Mouse (Mus musculus) urinary bladder, postnatal 4 days (tissue): ENCODE results near the gene Prdx2.
A peak's percentile ranks its signal among the peaks of the same experiment; 100 is the strongest.

Experiments
- DNase-seq, 2 experiments: peaks; one replicate each; pipeline ENCODE4 v3.0.0; 2021 to 2022; ENCODE audit warnings: low spot score in 2 of 2

The Prdx2 gene

DNA sequence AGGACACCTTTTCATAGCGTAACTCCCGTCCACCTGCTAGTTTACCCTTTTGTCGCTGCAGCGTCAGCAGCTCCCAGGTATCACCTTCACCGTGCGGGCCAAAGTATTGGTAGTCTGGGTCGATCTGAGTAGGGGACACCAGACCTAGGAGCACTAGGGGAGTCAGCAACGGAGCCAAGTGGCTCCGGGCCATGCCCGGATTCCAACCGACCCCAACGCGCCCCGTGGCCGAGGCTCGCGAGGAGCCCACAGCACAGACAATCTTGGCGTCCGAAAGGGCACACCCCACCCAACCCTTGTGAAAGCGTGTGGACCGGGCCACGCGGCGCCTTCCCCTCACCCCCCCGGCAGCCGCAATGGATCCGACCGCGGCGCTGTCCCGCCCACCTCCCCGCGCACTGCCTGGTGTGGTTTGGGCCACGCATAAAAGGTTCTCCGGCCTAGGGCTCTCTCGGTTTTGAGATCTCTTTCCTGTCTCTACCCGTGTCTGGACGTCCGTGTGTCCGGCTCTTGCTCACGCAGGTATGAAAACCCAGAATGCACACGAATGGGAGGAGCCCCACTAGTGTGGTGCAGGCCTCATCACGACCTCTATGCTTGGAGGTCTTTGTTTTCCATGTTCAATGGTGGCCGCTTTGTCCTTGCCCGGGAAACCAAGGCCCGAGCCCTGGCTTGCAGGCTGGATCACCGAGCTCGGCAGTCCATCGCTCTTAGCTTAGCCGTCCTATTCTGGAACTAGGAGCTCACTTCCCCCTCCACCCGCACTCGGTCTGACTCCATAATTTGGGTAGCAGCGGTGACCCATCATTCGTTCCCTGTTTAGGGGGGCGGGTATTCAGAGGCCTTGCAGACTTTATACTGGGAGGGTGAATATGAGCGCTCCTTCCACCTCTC is at the start of gene Prdx2, which contains the start of the genes Gm49661 and Rnaseh2a:
Gene Prdx2, plus strand, starts transcription at position 347 of the 894 bp plus-strand sequence.
Gene Gm49661, minus strand, starts transcription at position 193 of the 894 bp plus-strand sequence.
Gene Rnaseh2a, minus strand, starts transcription at position 527 of the 894 bp plus-strand sequence.
- DNase-seq = peak; percentile 72 to 78

DNA sequence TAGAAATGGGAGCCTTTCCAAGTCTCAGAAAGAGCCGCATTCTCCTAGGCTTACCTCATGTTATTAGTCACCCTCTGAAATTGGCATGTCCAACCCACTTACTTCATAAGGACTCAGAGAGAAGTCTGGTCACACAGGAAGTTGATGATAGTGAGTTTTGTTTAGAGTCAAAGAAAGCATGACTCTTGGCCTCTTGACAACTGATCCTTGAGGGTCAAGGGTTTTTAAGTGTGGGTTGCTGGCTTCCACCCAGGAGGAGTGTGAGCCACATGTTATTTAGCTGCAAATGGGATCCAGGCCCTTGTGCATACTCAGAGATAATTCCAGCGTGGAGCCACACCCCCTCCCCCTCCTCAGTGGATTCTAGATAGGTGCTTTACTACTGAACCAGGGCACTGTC is 47.8 kb upstream of the Prdx2 start:
- DNase-seq = no peak

DNA sequence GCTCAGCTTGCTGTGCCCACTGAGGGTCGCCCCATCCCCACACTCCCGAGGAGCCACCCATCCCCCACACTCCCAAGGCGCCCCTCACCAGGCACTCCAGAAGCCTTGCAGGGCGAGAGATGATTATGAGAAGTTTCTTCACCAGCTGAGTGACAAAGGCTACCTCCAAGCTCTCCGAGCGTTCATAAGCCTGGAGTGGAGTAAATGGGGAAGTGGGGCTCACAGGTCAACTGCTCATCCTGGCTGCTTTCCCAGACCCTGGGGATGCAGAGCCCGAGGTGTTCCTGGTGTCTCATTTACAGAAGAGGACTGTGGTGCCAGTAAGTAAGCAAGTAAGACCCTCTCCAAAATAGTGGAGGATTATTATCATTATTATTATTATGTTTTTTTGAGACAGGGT is 43.8 kb upstream of the Prdx2 start:
- no peak for DNase-seq

DNA sequence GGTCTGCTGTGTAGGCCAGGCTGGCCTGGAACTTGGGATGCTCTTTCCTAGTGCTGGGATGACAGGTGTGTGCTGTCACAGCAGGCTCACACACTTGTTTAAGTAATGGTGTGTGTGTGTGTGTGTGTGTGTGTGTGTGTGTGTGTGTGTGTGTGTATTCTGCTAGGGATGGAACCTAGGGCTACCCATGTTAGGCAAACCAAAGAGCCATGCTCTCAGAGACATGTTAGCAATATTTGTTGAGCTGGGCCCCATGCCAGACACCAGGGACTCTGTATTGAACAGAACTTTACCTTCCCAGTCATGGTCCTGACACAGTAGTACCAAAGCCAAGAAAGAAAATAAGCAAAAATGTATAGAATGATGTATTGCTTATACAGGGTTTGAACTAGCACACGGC is 41.9 kb upstream of the Prdx2 start:
- no peak for DNase-seq

DNA sequence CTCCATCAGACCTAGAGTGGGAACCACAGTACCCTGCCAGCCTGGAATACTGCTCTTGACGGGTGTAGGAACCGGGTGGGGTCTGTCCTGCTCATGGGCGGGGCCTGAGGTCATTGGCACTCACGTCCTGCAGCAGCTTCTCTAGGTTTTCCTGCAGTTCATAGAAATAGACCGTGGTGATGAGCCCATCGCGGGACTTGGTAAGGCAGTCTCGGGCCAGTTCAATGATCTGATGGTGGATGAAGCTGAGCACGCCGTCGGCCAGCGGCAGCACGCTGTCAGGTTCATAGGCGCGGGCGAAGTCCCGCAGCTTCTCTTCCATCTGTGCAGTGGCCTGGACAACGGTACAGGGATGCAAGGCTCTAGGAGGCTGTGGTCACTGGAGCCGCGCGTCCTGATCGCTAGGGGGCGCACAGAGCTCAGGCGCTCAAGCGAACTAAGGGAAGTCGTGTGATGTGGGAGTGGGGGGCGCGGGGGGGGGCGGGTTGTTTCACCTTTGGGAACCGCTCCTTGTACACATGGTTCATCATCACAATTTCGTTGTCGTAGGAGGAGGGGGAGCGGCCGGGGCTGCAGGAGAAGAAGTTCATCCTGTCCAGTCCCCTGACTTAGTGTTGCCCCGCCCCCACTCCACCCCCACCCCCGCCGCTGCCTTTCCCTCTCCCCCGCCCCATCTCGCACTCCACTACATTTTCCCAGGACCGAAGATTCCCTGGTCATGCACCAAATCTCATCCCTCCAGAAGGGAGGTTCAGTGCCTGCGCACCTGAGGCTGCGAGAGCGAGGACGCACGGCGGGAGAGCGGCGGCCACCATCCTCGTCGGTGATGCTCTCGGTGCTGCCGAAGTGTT is 40.7 kb upstream of the Prdx2 start:
- DNase-seq = no peak

DNA sequence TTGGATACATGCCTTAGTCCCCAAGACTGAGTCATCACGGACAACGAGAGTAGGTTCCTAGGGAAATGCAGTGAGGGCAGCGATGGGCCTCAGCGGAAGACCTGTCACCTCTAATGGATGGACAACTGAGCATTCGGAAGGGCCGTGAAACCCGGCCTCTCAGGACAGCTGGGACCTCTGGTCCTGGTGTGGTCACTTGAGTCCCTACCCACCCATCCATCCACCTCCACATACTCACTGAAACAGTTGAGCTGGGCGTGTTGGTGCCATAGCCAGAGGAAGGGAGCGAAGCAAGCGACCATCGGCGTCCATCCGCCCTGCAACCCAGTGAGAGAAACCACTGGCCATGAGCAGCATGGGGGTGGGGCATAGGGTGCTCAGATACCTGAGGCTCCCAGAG is 38.8 kb upstream of the Prdx2 start:
- DNase-seq = no peak

DNA sequence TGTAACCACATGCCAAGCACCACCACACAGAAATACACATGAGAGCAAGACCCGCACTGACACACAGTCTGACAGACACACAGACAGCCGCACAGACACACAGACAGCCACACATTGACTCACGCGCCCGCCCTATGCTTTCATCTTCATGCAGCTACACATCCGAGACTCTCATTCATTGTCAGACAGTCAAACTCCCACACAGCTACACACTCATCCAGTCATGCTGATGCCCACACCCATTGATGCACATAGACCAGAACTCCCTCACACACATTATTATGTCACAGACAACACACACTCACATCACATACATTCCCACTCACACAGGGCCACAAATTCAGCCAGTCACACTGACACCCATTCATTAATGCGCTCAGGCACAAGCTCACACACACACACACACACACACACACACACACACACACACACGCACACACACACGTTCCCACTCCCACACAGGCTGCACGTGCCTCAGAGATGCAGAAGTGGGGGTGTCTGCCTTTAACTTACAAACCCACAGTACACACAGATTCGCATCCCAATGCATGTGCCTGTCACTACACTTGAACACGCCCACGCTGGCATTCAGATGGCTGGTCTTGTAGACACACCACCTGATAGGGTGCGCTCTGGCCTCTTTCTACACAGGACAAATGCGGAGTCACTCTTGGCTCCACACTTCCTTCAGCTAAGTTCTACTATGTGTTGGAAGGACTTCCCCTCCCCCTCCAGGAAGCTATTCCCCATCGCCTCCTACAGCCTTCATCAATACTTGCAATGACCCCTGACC is 35.4 kb upstream of the Prdx2 start:
- DNase-seq = no peak

DNA sequence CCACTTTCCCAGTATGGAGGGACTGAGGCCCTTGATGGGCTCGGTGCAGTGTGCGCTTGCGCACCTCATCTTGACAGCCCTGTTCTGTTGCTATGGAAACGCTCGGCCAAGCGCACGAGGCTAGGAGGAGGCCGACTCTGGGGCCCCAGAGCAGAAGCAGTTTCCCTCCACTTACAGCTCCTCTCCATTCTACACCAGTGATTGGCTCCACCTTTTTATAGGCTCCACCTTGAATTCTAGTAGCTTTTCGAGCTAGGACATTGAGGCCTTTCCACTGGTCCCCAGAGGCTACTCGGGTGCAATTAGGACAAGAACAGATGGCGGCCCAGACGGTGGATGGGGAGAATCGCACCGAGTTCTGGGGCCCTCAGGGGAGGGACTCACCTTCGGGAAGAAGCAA is 34.5 kb upstream of the Prdx2 start:
- DNase-seq = no peak

DNA sequence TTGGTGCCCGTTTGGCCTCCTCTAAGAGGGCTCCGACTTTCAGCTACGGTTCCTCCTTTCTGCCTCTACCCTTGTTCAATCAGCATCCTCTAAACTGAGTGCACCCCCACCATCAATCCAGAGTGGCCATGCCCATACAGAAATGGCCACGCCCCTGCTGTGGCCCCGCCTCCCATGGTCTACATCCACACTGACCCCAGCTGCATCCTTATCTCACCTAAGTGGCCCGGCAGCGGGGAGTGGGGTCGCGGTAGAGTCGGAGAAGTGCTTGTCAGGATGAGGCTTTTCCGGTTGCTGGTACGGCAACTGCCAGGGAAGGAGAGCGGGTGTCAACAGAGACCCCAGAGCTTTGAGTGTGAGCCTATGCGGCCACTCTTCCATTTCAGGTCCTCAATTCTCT is 33.9 kb upstream of the Prdx2 start:
- no peak for DNase-seq

DNA sequence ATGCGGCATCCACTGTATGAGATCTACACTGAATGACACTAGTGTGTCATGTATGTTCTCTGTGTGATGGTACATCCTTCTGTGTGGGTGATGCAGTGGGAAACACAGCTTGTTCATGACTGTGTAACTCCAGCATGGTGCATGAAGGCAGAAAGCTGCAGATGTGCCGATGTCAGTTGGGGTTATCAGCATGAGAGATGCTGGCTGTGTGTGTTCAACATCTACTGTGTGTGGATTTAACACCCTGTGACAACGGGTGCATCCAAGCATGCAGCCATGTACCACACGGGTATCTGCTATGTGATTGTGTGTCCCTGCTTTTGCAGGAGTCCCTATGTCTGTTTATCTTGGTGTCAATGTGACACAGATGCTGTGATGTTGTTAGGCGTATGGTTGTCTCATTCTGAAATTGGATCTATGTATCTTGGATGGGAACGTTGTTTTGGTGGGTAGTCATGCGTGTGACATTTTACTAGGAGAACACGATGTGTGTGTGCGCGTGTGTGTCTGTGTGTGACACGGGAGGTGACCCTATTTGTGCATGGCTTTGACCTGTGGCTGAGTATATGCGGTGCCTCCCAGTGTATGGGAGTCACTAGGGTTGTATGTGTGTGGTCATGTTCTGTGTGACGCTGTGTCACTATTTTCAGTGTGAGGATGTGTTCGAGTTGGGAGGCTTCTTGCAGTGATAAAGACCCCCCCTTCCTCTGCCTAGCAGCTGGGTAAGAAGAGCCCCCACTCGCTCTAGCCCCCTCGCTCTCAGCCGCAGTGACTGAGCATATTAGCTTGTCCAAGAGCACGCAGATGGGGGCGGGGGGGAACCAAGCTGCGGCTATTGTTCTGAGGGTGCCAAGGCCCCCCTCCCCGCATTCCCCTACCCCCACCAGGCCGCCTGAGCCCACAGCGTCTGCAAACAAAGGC is 33.1 kb upstream of the Prdx2 start:
- no peak for DNase-seq

DNA sequence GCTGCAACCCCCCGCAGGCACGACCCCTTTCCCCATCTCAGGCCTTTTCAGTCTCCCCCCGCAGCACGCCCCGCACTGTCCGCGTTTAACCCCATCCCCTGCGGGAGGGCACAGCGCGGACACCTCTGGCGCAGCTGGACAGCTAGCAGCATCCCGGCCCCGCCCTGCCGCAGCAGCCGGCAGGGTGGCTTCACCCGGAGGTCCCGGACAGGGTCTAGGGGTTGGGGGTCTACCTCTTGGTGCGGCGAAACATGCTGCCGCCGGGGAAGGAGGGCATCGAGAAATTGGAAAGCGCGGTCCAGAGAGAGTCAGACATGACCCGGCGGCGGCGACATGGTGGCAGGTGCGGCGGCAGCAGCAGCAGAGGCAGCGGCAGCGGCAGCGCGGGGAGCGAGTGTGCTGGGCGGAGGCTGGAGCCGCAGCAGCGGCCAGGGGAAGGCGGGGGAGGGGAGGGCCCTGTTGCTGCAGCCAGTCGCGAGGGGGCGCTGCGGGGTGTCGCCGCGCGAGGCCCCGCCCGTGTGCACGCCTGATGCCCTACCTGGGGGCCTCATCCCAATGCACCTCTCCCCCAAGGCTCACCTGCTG is 32.3 kb upstream of the Prdx2 start, which contains the start of gene Mast1:
Gene Mast1, minus strand, starts transcription at position 398 of the 585 bp plus-strand sequence.
- DNase-seq = no peak

DNA sequence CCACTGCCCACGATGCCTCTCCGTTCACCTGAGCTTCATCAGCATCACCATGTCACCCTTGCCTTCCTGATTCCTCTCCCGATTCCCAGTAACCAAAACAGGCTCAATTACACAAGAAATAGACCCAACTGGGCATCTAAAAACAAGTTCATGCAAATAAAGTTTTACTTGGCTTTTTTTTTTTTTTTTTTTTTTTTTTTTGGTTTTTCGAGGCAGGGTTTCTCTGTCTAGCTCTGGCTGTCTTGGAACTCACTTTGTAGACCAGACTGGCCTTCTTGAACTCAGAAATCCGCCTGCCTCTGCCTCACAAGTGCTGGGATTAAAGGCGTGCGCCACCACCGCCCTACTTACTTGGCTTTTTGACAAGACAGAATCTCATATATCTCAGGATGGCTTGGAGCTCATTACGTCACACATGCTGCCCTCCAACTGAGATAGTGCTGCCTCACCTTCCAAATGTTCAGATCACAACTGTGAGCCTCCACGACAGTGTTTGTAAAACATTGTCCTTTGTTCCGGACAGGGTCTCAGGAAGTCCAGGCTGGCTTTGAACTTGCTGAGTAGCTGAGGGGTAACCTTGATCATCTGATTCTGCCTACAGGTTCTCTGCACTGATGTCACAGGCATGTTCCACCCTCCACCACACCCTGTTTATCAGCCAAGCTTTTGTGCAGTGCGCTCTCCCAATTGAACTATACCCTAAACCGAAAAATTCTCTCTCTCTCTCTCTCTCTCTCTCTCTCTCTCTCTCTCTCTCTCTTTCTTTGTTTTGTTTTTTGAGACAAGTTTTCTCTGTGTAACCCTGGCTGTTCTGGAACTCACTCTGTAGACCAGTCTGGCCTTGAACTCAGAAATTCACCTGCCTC is 31.5 kb upstream of the Prdx2 start:
- DNase-seq = no peak

DNA sequence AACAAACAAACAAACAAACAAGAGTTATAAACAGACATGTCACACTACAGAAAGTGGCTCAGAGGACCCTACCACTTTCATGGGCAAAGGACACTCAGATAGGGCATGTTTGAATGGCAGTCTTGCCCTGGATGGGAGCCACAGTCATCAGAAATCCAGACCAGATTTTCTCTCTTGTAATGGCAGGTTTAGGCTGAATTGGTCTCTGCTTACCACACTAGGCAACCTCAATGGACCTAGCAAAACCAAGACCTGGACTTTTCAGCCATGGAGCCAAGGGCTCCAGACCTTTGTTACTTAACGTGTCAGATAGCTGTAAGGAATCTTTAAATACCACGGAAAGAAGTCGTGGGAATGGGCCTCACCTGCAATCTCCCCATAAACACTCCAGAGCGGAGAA is 25.7 kb upstream of the Prdx2 start:
- DNase-seq = no peak

DNA sequence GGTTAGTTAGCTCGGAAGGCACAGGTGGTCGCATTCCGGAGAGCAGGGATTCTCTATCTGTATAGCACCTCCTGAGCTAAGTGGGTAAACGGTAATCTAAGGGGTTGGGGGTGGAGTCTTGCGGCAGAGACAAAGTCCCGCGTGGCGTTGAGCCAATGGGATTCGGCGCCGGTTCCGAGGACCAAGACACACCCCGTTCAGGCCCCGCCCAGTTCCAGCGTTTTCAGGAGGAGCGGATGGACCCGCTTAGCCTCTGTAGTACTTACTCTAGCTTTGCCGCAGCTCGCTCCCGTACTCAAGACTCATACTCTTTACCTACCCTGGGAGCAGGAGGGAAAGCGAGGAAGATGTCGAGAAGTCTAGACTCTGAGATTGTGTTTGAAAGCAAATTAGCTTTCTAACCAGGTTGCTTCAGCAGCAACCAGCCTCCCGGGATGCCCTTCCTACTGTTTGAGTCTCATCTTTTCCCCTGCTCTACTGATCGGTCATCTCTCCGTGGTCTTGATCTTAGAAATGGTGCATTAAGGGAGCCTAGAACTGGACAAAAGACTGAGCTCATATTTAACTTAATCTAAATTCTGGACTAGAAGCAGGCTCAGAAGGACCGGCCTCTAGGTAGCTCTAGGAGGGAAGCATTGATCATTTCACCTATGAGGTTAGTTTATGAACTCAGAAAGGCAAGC is 24.8 kb upstream of the Prdx2 start:
- no peak for DNase-seq

DNA sequence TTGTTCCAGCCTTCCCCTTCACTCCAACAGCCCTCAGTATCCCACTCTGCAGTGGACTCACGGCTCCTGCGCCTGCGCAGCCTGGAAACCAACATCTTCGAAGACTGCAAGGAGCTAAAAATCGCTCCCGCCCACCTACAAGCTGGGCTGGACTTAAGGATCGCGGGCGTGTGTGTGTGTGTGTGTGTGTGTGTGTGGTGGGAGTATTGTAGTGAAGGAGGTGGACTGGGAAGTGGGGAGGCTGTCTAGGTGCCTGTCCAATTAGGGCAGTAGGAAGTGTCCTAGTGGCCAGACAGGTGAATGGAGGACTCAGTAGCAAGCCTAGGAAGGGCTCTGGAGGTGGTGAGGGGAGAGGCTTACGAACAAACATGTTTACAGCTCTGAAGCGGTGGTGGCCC is 24.2 kb upstream of the Prdx2 start:
- DNase-seq = no peak

DNA sequence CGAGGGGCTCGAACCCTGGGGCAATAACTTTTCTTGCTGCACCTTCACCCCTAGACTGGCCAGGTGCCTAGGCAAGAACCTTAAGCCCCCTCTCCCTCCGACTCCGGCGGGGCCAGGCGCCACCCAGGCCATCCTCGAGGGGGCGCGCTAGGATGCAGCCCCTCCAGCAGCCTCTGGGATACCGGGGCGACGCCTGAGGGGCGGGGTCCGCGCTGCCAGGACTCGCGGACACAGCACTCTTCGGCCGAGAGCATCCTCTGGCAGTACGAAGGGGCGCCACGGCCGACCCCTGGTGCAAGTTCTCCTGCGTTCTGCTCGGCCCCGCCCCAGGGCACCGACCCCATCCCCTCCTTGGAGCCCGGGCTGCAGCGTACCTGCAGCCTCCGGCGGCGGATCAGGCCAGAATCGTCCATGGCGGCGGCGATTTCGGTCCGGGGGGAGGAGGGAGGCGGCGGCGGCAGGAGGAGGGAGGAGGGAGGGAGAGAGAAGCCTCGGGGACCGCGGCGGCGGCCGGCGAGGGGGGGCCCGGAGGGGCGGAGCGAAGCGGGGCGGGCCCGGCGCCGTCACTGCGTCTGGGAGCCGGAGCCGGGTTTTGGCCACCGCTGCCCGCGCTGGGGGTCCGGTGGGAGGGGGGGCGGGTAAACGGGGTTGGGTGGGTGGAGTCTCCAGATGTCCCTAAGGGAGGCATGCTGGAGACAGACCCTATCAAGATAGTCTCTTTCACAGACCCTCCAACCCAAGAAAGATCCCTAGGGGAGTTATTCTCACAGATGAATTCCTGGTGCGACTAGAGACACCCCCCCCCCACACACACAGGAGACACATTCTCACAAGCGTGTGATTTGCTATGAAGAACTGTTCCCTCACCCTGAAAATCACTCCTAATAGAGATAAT is 23.5 kb upstream of the Prdx2 start:
- DNase-seq = no peak

DNA sequence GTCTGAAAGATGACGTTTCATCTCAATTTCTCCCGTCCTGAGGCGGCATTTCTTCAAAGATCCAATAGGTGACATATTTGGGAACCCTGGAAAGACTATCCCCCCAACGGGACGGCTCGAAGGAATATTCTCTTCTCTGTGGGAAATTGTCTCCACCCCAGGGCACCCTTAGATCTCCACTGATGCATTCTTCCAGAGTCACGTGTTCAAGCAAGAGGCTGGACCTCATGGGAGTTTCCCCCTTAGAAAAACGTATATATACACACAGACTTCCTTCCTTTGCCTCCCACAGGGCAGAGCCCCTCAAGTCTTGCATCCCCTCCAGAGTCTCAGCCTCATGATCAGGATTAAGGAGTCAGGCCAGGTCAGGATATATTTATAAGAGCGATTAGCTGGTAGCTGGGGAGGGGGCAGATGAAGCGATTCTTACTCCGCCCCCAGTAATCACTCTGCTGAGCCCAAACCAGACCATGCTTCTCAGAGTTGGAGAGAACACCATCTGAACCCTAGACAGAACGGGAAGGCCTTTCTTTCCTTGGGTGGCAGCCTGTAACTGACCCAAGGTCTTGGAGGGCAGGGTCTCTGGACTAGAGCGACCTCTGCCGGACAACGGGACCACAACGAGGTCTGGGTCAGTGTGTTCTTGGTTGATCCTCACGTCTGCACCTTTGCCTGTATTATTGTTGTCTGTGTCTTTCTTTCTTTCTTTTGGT is 22.7 kb upstream of the Prdx2 start, which contains the start of gene Rtbdn:
Gene Rtbdn, plus strand, starts transcription at position 464 of the 713 bp plus-strand sequence.
- no peak for DNase-seq
